Mouse (Mus musculus): ENCODE measurements around the gene Gm9970.

The Gm9970 gene

DNA sequence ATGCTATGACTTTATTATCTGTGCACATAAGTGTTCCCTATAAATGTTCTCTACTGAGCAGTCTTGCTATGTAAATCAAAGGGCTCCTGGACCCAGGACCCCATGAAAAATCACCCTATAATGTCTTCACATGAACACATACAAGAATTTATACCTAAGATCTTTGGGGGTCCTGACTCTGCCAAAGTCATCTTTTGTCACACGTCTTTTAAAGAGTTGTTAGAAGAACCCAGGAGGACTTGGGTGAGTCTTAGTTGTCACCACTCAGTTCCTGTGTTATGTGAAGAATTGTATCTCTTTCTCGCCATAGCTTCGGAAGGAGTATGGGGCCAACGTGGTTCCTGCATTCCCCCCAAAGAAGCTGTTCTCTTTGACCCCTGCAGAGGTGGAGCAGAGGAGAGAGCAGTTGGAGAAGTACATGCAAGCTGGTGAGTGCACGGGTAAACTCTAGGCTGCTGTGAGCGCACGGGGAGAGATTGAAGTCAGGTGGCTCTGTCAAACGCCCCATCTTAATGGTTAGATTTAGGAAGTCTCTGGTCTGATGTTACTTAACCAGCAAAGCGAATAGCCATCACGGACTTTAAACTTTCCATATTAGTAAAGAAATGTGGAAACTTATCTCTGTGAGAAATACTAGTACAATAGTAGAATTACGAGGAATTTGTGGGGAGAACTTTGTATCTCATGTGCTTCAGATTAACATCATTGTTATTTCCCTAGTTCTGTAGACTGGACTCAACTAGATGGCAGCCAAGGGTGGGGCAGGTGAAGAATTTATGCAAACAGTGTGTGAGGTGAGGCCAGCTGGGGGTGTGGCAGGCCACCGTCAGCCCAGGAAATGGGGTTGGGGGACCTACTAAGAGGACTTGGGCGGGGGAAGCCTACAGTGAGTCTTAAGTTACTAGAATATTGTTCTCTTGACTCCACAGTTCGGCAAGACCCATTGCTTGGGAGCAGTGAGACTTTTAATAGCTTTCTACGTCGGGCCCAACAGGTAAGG, 46.2 kb downstream of the Gm9970 start:
- DNase-seq = no peak

DNA sequence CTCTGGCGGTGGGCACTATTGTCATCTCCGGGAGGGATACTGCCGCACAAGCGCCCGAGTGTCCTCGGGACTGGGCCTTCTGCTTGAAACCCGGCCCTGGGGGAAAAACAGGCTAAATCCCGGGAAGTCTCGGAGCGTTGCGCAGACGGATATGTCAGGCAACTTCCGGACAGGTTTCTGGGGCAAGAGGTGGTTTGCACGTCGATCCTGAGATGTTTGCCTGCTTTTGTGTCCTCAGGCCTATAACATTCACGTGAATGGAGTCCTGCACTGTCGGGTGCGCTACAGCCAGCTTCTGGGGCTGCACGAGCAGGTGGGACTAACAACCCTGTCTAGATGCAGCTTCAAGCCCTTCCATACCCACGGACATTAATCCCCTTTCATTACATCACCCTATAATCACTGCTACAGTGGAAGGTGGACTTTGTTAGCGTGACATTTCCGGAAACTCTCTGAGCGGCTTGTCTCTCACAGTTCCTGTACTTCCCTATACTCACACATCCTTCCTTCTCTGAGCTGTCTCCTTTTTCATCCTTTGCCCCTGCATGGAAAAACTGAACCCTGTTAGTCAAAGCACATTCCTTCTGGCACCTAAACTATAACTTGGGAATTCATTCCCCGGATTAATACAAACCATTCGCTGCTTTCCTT, 47.3 kb downstream of the Gm9970 start:
- DNase-seq = no peak

DNA sequence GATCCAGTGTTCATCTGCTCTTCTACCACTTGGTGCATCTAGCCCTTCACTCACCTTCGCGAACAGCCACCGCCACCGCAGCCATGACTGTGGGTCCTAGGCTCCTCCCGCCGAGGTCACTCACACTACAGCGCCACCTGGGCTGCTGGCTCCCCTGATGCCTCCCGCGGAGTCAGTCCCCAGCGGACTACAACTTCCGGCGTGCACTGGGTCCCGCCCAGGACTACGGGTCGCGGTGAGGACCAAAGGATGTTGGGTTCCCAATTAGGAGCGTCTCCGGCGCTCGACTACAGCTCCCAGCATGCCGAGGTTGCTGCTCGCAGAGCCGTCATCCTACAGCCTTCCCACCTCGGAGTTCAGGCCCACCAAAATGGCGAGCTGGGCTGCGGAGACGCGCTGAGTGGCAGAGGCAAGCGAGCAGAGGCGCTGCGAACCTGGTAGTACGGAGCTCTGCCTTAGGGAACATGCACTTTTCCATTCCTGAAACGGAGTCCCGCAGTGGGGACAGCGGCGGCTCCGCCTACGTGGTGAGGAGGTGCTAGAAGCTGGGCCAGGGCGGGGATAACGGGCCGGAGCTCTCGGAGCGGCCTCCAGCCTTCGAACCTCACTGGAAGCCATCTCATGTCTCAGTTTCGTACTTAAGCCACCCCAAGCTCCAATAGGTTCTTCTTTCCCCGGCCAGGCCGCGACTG, 47.9 kb downstream of the Gm9970 start, which contains the start of the genes Snx17 and Eif2b4:
Gene Snx17, plus strand, starts transcription at position 289 of the 692 bp plus-strand sequence.
Gene Eif2b4, minus strand, starts transcription at position 492 of the 692 bp plus-strand sequence.
- peak; percentile 99 to 100 for DNase-seq

DNA sequence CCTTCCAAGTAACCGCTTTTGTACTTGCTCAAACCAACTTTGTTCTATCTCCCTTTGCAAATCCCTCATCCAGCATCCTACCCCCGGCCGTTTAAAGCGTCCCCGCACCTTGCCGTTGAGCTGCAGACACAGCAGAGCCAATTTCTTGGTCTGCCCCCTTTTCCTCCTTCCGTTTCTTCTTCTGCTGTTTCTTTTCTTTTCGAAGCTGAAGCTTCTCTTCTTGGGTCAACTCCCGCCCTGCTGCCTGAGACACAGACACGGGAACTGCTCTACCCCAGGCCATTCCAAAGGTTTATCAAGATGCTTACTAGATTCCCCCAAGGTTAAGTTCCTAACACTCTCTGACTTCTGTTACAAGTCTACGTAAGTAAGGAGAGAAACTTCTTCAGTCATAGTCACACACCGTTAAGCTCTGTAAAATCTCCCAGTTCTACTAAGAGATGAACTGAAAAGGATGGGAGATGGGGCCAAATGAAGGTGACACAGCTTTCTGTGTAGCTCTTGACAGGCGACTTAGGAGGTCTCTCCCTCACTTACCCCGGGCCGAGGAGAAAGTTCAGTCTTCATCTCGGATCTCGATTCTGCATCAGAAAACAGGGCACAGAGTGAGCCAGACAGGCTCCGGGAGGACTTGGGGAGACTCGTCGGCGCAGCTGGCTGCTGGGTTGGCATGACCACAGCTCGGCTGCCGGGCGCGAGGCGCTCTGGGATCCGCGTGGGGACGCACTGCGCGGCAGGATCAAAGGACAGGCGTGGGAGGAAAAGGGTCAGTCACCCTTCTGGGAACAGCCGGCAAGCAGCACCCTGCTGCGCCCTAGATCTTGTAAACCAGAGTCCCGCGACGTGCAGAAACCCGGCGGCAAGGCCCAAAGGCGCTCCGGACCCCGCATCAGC, 48.7 kb downstream of the Gm9970 start:
- peak; percentile 82 to 86 for DNase-seq

All from kidney, postnatal 36 days (tissue).